Mouse (Mus musculus) ES-E14 (cell line): ENCODE measurements at regions not wholly inside any gene's neighbourhood (a gene's known extent, or its start where the extent isn't known, plus 50 kb on each side); places are given as distances from the start of the nearest gene placed in this dataset.

Experiments
- HCFC1 ChIP-seq: IDR thresholded peaks from 2 replicates; pipeline ENCODE4 v1.6.1; 2012; ENCODE audit warnings: low read length, inconsistent platforms, borderline replicate concordance; ENCODE audit not compliant: insufficient read depth
- ZNF384 ChIP-seq: IDR thresholded peaks from 2 replicates; pipeline ENCODE4 v1.6.1; 2012; ENCODE audit warnings: low read depth, low read length, inconsistent platforms

GRCm38 (mm10) chr8:126662151-126662550 lies 68.4 kb upstream of the Irf2bp2 start:
- TF ChIP-seq HCFC1, result no peak
- no peak for TF ChIP-seq ZNF384
